15 mouse cellular contexts compared by ENCODE assay signal in the genomic region with DNA sequence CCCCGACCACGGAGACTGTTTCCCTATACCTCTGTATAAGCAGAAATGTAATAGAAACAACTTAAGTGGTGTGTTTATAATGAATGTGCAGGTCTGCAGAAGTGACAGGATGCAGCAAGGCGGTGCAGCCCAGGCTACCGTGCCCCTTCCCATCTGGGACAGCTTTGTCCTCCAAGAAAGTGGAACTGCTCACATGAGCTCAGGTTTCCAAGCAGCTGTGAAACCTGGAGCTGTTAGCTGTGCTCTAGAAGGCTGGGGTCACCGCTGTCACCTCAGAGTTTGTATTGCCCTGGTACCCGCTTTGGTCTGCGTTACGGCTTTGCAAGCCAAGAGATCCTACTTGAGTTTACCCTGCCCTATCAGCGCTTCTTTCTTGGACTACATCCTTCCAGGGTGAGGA.
"Had no signal": no experiment of that assay in that cellular context is flagged by ENCODE, and none has a peak within 500 bp of the region (broad histone marks: within the 10 kb centered on the region; RNA-seq: fewer than 3 reads in every experiment).

No protein-coding gene starts in this region.

- H3K36me3 ChIP-seq: limb, embryonic 13.5 days; liver, embryonic 15.5 days; midbrain, embryonic 15.5 days; neural tube, embryonic 12.5 days had no signal

- H3K4me3 ChIP-seq: left cerebral cortex, adult 2 months; limb, embryonic 13.5 days; liver, embryonic 15.5 days; midbrain, embryonic 15.5 days; neural tube, embryonic 12.5 days had no signal

- H3K4me2 ChIP-seq: limb, embryonic 13.5 days; liver, embryonic 11.5 days; liver, embryonic 15.5 days; midbrain, embryonic 15.5 days; neural tube, embryonic 12.5 days had no signal

- H3K4me1 ChIP-seq: liver, embryonic 15.5 days; midbrain, embryonic 15.5 days; neural tube, embryonic 12.5 days had no signal

- DNase-seq: kidney, adult 2 months; kidney, postnatal 10 days; lung, adult 2 months; lung, postnatal 36 days; right cerebral cortex, postnatal 4 days; spleen, adult 18-20 months; thymus, adult 18-20 months; thymus, postnatal 14 days had no signal

- ATAC-seq: lung, postnatal 0 days; midbrain, embryonic 15.5 days had no signal

- H3K27ac ChIP-seq: left cerebral cortex, adult 2 months; limb, embryonic 13.5 days; liver, embryonic 15.5 days; midbrain, embryonic 15.5 days; neural tube, embryonic 12.5 days had no signal

- H3K27me3 ChIP-seq: limb, embryonic 13.5 days; liver, embryonic 15.5 days; midbrain, embryonic 15.5 days; neural tube, embryonic 12.5 days had no signal

- H3K9ac ChIP-seq: limb, embryonic 13.5 days; liver, embryonic 15.5 days; midbrain, embryonic 15.5 days; neural tube, embryonic 12.5 days had no signal

- H3K9me3 ChIP-seq: liver, embryonic 15.5 days; midbrain, embryonic 15.5 days; neural tube, embryonic 12.5 days had no signal
